Mouse (Mus musculus) C2C12 (cell line): ENCODE measurements around the gene Gm6871. TPM values are rescaled to one million over a fixed set of nuclear protein-coding genes. Genes with fewer than 3 reads are reported as not detected.
"Not testable (repeated sequence)": the region's sequence is repeated elsewhere in the genome, so short reads cannot be mapped to it uniquely, and the experiment has no call there.

Experiments
- H3K27me3 ChIP-seq: one replicate; pipeline ENCODE4 v1.6.1; 2011; ENCODE audit not compliant: control insufficient read depth, insufficient read depth, insufficient read length
- H3K36me3 ChIP-seq: one replicate; pipeline ENCODE4 v1.6.1; 2011; ENCODE audit not compliant: control insufficient read depth, insufficient read depth
- H3K4me3 ChIP-seq: one replicate; pipeline ENCODE4 v1.5.1; 2011; ENCODE audit warnings: mild to moderate bottlenecking, control low read depth; ENCODE audit not compliant: poor library complexity, insufficient read depth, severe bottlenecking
- H3K79me2 ChIP-seq: one replicate; pipeline ENCODE4 v1.6.1; 2011; ENCODE audit not compliant: control insufficient read depth, insufficient read depth
- H3K79me3 ChIP-seq: one replicate; pipeline ENCODE4 v1.6.1; 2011; ENCODE audit warnings: low read depth, control low read depth
- H3ac ChIP-seq: one replicate; pipeline ENCODE3; 2011; ENCODE audit warnings: low read depth; ENCODE audit not compliant: control insufficient read depth, insufficient read length
- CEBPB ChIP-seq: IDR thresholded peaks from one replicate; pipeline ENCODE4 v1.6.1; 2011; ENCODE audit warnings: low read depth, mild to moderate bottlenecking, control low read depth, moderate library complexity
- CTCF ChIP-seq: IDR thresholded peaks from one replicate; pipeline ENCODE4 v1.5.1; 2011; ENCODE audit not compliant: control insufficient read depth, insufficient read depth, insufficient read length
- FOSL1 ChIP-seq: IDR thresholded peaks from one replicate; pipeline ENCODE4 v1.8.0; 2011; ENCODE audit warnings: mild to moderate bottlenecking, low read length; ENCODE audit not compliant: poor library complexity, insufficient read depth, severe bottlenecking
- MAX ChIP-seq: IDR thresholded peaks from one replicate; pipeline ENCODE4 v1.6.1; 2011; ENCODE audit warnings: mild to moderate bottlenecking, control low read depth
- MYOD1 ChIP-seq: IDR thresholded peaks from one replicate; pipeline ENCODE4 v1.6.1; 2011; ENCODE audit warnings: low read depth; ENCODE audit not compliant: control insufficient read depth, insufficient read length
- MYOG ChIP-seq: IDR thresholded peaks from one replicate; pipeline ENCODE4 v1.6.1; 2011; ENCODE audit not compliant: control insufficient read depth, insufficient read length; ENCODE audit errors: extremely low read depth
- USF1 ChIP-seq: IDR thresholded peaks from one replicate; pipeline ENCODE4 v1.6.1; 2011; ENCODE audit warnings: low read depth, mild to moderate bottlenecking, control low read depth, moderate library complexity
- long read RNA-seq, 2 experiments: library from polyadenylated mRNA; unstranded; transcript quantifications; one replicate each; pipeline ENCODE4 v2.0.0; 2019 to 2020
- polyA plus RNA-seq: library from polyadenylated mRNA; unstranded; fragments of >200 nt; fragmentation: generic; extraction: Trizol; gene quantifications from one replicate; pipeline ENCODE4 v1.2.1, GENCODE M21; 2012; ENCODE audit warnings: missing spikeins

Gene Gm6871
- polyA plus RNA-seq = 0.08 TPM
- long read RNA-seq, experiment 1 = 0 reads
- long read RNA-seq, experiment 2, partial matches to known transcripts = 0 of 1 reads
- long read RNA-seq, experiment 2, other reads (novel, unspliced or antisense) = 0 of 1 reads

DNA sequence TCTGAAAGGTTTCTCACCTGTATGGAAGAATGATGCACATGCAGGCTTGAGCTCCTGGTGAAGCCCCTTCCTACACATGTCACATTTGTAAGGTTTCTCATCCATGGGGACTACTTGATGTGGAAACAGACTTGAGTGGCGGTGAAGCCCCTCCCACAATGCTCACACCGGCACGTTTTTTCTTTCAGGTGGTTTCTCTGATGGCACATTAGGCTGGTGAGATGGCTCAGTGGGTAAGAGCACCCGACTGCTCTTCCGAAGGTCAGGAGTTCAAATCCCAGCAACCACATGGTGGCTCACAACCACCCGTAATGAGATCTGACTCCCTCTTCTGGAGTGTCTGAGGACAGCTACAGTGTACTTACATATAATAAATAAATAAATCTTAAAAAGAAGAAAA is at the start of gene Gm6871:
TSS of gene Gm6871 (minus strand) at position 101 of the 400 bp plus-strand sequence.
- H3K79me3 ChIP-seq, H3K4me3 ChIP-seq, H3K36me3 ChIP-seq, H3K79me2 ChIP-seq, H3ac ChIP-seq, H3K27me3 ChIP-seq: not testable (repeated sequence)

DNA sequence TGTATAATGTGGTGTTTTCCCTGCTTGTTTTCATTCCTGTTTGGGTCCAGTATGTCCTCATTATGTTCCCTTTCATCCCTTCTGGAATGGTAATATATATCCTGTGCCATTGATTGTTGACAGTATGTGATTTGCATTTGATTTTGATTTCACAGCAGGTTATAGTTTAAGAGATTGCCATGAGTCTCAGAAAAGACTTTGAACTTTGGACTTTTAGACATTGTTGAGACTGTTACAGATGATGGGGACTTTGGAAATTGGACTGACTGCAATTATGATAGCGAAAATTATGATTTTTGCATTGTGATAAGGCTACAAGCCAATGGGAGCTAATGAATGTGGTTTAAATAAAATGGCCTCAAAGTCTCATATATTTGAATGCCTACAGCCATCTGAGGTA is 42.8 kb upstream of the Gm6871 start:
- H3K4me3 ChIP-seq, H3K79me3 ChIP-seq, H3ac ChIP-seq, H3K79me2 ChIP-seq, H3K27me3 ChIP-seq: not testable (repeated sequence)
- H3K36me3 ChIP-seq = peaks cover 29% of the 10 kb centered on the region

DNA sequence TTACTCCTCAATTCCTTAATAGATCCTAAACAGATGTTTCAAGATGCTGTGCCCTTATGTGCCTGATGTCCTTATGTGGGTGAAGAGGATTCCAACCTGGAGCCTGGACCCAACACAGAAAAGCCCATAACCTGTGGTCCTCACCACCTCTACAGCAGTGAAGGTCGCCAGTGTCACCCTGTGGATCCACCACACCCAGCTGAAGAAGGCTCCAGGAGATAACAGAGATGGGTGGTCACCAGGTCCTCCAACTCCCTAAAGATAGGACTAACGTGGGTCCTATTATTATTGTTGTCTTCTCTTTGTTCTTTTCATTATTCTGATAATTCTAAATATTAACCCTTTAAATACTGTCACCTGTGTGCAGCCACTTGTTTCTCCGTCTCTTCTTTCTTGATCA is 38.2 kb upstream of the Gm6871 start:
- H3K27me3 ChIP-seq = no peaks in the 10 kb centered on the region
- no peak overlapping the region for H3K4me3 ChIP-seq
- H3ac ChIP-seq = no peak overlapping the region
- peaks cover 26% of the 10 kb centered on the region for H3K79me2 ChIP-seq
- TF ChIP-seq FOSL1 = no peak
- TF ChIP-seq MYOD1 = no peak
- TF ChIP-seq MYOG = no peak
- TF ChIP-seq USF1 = no peak
- no peak for TF ChIP-seq MAX
- no peak for TF ChIP-seq CTCF
- no peak for TF ChIP-seq CEBPB
- peaks cover 17% of the 10 kb centered on the region for H3K79me3 ChIP-seq
- H3K36me3 ChIP-seq = peaks cover 29% of the 10 kb centered on the region

DNA sequence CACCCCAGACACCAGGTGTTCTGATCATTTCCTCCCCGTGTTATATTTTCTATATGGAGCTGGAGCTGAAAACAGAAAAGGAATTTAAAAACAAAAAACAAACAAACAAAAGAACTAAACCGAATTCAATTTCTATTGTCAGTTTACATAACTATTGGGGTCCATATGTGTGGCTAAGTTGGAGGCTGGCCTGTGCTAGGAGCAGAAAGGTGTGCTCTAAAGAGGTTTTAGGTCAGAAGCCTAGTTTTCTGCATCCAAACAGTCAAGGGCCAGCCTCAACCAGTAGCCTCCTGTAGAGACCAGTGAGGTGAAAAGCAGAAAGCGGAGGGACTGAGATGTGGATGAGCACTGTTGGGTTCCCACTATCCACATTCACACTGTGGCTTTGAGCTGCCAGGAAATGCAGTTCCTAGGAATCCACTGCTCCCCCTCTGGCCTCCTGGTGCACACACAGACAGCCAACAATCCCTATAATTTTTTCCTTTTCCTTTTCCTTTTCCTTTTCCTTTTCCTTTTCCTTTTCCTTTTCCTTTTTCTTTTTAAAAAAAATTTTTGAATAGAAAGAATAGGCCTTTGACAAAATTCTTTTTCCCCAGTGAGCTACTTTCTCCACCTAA is 26.6 kb upstream of the Gm6871 start:
- Histone ChIP-seq H3K4me3 (peak overlapping the region; percentile 64), H3K79me2 (peaks cover 38% of the 10 kb centered on the region), H3K79me3 (peaks cover 21% of the 10 kb centered on the region), H3K27me3 (no peaks in the 10 kb centered on the region), H3K36me3 (peaks cover 3% of the 10 kb centered on the region), H3ac (peak overlapping the region; percentile 56)
- TF ChIP-seq FOSL1 (no peak), CTCF (no peak), MAX (no peak), MYOD1 (no peak), CEBPB (no peak), MYOG (no peak), USF1 (no peak)

DNA sequence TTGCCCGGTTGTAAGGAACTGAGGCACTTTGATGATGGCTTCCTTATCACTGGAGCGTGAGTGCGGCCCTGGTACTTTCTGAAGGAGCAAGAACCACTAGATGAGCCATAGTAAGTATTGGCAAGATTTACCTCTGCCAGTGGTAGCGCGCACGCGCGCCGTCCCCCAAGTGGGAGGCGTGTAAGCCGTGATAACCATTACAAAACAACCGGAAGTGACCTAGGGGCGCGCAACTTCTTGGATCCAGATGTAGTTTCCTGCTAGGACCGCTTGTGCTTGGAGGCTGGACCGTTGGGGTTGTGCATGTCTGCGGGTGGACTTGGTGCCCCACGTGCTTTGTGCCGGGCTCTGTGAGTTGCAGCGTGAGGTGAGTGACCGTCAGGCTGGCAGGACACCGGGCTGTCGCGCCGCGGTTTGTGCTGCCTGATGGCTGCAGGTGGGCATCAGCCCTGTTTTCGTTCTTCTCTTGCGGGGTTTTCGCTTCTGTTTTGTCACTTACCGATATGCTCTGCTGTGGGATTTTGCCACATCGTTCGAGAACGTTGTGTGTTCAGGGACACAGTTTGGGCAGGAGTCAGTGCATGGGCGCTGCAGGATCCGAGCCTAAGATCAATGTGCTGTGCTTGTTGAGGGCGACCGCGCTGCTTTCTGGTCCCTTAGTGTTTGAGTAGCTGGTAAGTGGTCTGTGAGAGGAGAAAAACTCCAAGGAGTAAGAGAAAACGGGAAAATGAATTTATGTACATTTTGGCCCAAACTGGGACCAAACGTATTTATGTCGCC is 25.8 kb upstream of the Gm6871 start, which contains the start of gene 2610021A01Rik:
TSS of gene 2610021A01Rik (plus strand) at position 197 of the 780 bp plus-strand sequence.
- Histone ChIP-seq H3K27me3 (no peaks in the 10 kb centered on the region), H3ac (peak within 1 kb of the TSS; percentile 56), H3K79me2 (peaks cover 38% of the 10 kb centered on the region), H3K4me3 (peak within 1 kb of the TSS; percentile 64), H3K79me3 (peaks cover 19% of the 10 kb centered on the region), H3K36me3 (peaks cover 3% of the 10 kb centered on the region)
- TF ChIP-seq CEBPB = no peak
- TF ChIP-seq MAX = peak; percentile 65
- no peak for TF ChIP-seq CTCF
- peak; percentile 3 for TF ChIP-seq USF1
- TF ChIP-seq MYOG = no peak

DNA sequence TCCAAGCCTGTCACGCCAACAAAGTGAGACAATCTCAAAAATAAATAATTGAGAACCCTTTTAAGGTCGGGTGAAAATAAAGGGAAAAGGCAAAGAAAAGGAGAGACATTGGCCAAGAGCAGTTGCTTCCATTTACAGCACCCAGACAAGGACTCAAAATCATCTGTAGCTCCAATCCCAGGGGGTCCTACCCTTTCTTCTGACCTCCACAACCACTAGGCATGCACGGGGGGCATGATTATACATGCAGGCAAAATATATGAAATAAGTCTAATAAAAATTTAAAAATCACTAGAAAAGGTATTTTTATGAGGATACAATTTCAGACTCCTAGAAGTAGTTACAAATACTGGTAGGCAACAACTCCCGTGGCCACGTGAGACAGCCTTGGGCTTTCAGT is 25.2 kb upstream of the Gm6871 start:
- Histone ChIP-seq H3K27me3 (no peaks in the 10 kb centered on the region), H3K79me2 (peaks cover 38% of the 10 kb centered on the region), H3K4me3 (peak overlapping the region; percentile 18), H3K79me3 (peaks cover 18% of the 10 kb centered on the region), H3ac (peak overlapping the region; percentile 19), H3K36me3 (peaks cover 3% of the 10 kb centered on the region)
- no peak for TF ChIP-seq MYOG
- TF ChIP-seq CTCF = no peak
- no peak for TF ChIP-seq USF1
- no peak for TF ChIP-seq MYOD1
- no peak for TF ChIP-seq CEBPB
- no peak for TF ChIP-seq FOSL1
- no peak for TF ChIP-seq MAX

DNA sequence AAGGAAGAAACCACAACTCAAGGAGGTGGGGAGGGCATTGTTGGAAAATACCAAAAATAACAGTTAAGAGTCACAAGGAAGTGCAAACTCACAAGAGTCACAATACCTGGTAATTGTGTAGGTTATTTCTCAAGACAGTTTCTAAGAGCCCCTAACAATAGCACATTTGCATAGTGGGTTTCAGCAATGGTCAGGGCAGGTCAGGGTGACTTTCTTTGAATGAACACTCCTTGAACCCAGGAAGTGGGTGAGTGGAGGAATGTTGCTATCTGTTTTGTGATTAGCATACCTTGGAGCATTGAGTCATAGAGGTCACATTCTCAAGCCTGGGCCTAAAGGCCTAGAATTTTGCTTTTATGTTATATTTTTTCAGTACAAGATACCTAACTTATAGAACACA is 14.4 kb upstream of the Gm6871 start:
- not testable (repeated sequence) for H3ac ChIP-seq, H3K4me3 ChIP-seq, H3K79me3 ChIP-seq, H3K79me2 ChIP-seq, H3K27me3 ChIP-seq, H3K36me3 ChIP-seq
